Mouse (Mus musculus): ENCODE measurements around the gene Tnr. TPM values are rescaled to one million over a fixed set of nuclear protein-coding genes. Genes with fewer than 3 reads are reported as not detected.

Tnr gene
- polyA plus RNA-seq (2012; rRNA removed): not detected in 2 replicates

DNA sequence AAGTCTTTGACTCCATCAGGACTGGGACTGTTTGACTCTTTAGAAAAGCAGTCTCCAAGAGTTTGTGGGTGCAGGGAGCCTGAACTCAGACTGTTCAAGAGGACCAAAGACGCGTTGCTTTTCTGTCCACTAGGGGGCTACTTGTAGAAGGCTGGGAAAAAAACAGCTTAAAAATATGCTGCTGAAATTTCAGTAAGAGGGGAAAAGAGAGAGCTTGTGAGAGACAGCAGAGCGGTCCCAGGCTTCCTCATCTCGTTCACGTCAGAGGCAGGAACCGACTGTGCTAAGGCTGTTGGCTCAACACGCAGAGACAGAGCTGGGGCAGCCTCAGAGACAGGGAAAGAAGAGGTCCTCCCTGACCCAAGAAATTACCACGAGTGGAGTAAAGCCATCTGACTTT is at the start of gene Tnr:
TSS of gene Tnr (plus strand) at position 192 of the 400 bp plus-strand sequence.
- Histone ChIP-seq H3K27ac (ENCODE audit: insufficient read depth, low read length) (no peak within 1 kb of the TSS), H3K36me3 (ENCODE audit: control insufficient read depth, insufficient read depth, low read length) (no peaks in the 10 kb centered on the region), H3K4me1 (ENCODE audit: control insufficient read depth, insufficient read depth, insufficient read length) (no peaks in the 10 kb centered on the region; the same call in 1 of the 2 replicates), H3K4me3 (ENCODE audit: extremely low read depth, insufficient read depth, insufficient read length) (no peak within 1 kb of the TSS), H3K27me3 (ENCODE audit: control insufficient read depth, insufficient read depth, low read length) (no peaks in the 10 kb centered on the region)
- DNase-seq (ENCODE audit: low read depth in 1 of 2, low spot score in 2 of 2): no peak
- WGBS: 1% methylated on average over 8 of the region's 8 CpGs
- TF ChIP-seq CTCF (IDR thresholded peaks at IDR 0.05; ENCODE audit: extremely low read depth, insufficient read depth, insufficient read length, insufficient replicate concordance) (no peak), POLR2A (IDR thresholded peaks at IDR 0.05; ENCODE audit: low read depth, low read length) (no peak)

DNA sequence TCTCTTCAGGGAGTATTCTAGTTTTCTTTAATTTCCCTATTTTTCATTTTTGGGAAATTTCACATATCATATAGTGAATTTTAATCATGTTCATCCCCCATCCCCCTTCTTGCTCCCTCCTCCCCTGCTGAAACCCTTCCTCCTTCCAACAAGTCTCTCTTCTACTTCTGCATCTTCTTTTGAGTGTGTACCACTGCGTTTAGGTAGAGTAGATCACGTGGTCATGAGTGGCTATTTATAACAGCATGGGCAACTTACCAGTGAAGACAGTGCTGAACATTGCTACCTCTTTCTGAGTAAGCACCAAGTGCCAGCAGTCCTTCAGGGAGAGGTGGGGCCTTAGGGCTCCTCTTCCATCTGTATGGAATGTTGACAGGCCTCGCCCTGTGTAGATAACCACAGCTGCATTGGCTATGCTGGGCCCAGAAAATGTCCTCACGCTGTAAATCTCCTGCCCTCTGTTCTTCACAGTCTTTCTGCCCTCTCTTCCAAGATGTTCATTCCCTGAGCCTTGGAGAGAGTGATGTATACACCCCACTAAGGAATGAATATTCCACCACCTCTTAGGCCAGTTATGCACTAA is 33.6 kb upstream of the Tnr start:
- H3K27me3 ChIP-seq (ENCODE audit: control insufficient read depth, insufficient read depth, low read length): no peaks in the 10 kb centered on the region
- TF ChIP-seq POLR2A (IDR thresholded peaks at IDR 0.05; ENCODE audit: low read depth, low read length): no peak
- TF ChIP-seq CTCF (IDR thresholded peaks at IDR 0.05; ENCODE audit: extremely low read depth, insufficient read depth, insufficient read length, insufficient replicate concordance): no peak
- no peak overlapping the region for H3K4me3 ChIP-seq (ENCODE audit: extremely low read depth, insufficient read depth, insufficient read length)
- WGBS: 63% methylated on average over 4 of the region's 4 CpGs
- no peaks in the 10 kb centered on the region for H3K36me3 ChIP-seq (ENCODE audit: control insufficient read depth, insufficient read depth, low read length)
- no peak for DNase-seq (ENCODE audit: low read depth in 1 of 2, low spot score in 2 of 2)
- H3K27ac ChIP-seq (ENCODE audit: insufficient read depth, low read length): no peak overlapping the region
- H3K4me1 ChIP-seq (ENCODE audit: control insufficient read depth, insufficient read depth, insufficient read length): no peaks in the 10 kb centered on the region

DNA sequence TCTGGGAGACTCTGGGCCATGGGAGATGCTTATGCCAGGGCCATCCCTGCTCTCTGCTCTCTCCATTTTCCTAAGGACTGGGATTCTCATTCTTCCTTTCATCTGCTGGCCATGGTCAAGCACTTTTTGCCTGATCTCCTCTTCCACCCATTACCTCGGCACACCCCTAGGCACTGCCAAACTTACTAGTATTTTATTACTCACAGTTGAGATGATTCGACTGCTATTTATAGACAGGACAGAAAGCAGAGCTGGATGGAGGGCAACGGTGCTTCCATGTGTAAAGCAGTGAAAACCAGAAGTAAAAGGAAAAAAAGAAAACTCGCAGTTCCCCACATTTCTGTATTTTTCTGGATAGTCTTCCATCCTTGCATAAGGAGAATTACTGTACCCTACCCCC is 31.0 kb upstream of the Tnr start:
- no peak for TF ChIP-seq POLR2A (IDR thresholded peaks at IDR 0.05; ENCODE audit: low read depth, low read length)
- no peak for TF ChIP-seq CTCF (IDR thresholded peaks at IDR 0.05; ENCODE audit: extremely low read depth, insufficient read depth, insufficient read length, insufficient replicate concordance)
- Histone ChIP-seq H3K36me3 (ENCODE audit: control insufficient read depth, insufficient read depth, low read length) (no peaks in the 10 kb centered on the region), H3K4me1 (ENCODE audit: control insufficient read depth, insufficient read depth, insufficient read length) (no peaks in the 10 kb centered on the region), H3K27me3 (ENCODE audit: control insufficient read depth, insufficient read depth, low read length) (no peaks in the 10 kb centered on the region), H3K4me3 (ENCODE audit: extremely low read depth, insufficient read depth, insufficient read length) (no peak overlapping the region), H3K27ac (ENCODE audit: insufficient read depth, low read length) (no peak overlapping the region)
- 82% methylated on average over 4 of the region's 4 CpGs for WGBS
- no peak for DNase-seq (ENCODE audit: low read depth in 1 of 2, low spot score in 2 of 2)

DNA sequence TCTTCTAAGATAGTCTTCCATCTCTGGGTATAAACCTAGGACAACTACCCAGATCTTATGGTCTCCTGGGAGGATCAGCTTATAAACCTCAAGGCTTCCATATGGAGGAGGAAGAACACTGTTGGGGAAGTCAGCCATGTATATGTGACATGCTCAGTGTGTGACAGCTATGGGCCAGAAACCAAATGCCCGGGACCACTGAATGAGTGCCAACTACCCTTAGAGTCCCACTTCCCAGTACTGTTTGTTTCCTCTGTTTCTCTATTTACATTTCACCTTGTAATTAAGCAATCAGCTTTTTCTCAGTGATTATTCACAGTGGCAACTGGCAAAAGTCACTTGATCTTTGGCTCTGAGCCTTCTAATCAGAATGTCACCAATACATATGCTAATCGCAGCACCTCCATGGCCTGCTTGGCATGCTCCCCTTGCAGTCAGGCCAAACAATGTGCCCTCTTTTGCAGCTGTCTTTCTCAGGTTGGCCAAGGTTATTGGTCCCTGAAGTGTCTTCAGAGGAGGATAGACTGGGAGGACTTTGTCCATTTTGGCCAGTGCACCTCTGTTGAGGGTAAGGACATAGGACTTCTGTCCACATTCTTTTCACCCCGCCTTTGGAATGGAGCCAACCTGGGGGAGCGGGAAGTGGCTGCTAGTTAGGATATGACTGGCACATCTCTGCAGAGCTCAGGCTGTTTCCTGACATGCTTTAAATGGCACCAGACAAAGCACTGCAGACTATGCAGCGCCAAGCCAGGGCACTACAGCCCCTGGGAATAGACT is 29.7 kb upstream of the Tnr start:
- Histone ChIP-seq H3K27me3 (ENCODE audit: control insufficient read depth, insufficient read depth, low read length) (no peaks in the 10 kb centered on the region), H3K4me3 (ENCODE audit: extremely low read depth, insufficient read depth, insufficient read length) (no peak overlapping the region), H3K4me1 (ENCODE audit: control insufficient read depth, insufficient read depth, insufficient read length) (no peaks in the 10 kb centered on the region), H3K27ac (ENCODE audit: insufficient read depth, low read length) (no peak overlapping the region), H3K36me3 (ENCODE audit: control insufficient read depth, insufficient read depth, low read length) (no peaks in the 10 kb centered on the region)
- TF ChIP-seq POLR2A (IDR thresholded peaks at IDR 0.05; ENCODE audit: low read depth, low read length) (no peak), CTCF (IDR thresholded peaks at IDR 0.05; ENCODE audit: extremely low read depth, insufficient read depth, insufficient read length, insufficient replicate concordance) (no peak)
- DNase-seq (ENCODE audit: low read depth in 1 of 2, low spot score in 2 of 2): no peak
- 72% methylated on average over 5 of the region's 5 CpGs for WGBS

DNA sequence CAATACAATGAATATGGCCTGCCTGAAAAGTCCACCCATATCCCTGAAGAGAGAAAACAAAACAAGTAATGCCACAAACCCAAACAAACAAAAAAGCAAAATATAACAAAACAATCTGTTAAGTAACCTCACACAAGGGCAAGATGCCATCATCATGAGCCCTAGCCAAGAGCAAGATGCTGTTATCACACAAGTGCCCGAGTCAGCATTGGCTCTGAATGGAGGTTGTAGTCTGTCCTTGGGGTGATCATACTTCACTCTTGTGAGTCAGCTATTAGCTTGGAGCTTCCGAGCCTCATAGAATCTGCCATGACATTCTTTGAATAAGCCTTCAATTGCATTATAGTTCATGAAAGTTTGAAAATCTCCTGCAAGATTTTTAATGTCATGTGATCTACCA is 25.3 kb upstream of the Tnr start:
- no peaks in the 10 kb centered on the region for H3K36me3 ChIP-seq (ENCODE audit: control insufficient read depth, insufficient read depth, low read length)
- TF ChIP-seq CTCF (IDR thresholded peaks at IDR 0.05; ENCODE audit: extremely low read depth, insufficient read depth, insufficient read length, insufficient replicate concordance): no peak
- no peak for TF ChIP-seq POLR2A (IDR thresholded peaks at IDR 0.05; ENCODE audit: low read depth, low read length)
- no peak for DNase-seq (ENCODE audit: low read depth in 1 of 2, low spot score in 2 of 2)
- no peaks in the 10 kb centered on the region for H3K27me3 ChIP-seq (ENCODE audit: control insufficient read depth, insufficient read depth, low read length)
- no peak overlapping the region for H3K27ac ChIP-seq (ENCODE audit: insufficient read depth, low read length)
- WGBS: 93% methylated on average over 2 of the region's 2 CpGs
- H3K4me1 ChIP-seq (ENCODE audit: control insufficient read depth, insufficient read depth, insufficient read length): no peaks in the 10 kb centered on the region
- H3K4me3 ChIP-seq (ENCODE audit: extremely low read depth, insufficient read depth, insufficient read length): no peak overlapping the region

DNA sequence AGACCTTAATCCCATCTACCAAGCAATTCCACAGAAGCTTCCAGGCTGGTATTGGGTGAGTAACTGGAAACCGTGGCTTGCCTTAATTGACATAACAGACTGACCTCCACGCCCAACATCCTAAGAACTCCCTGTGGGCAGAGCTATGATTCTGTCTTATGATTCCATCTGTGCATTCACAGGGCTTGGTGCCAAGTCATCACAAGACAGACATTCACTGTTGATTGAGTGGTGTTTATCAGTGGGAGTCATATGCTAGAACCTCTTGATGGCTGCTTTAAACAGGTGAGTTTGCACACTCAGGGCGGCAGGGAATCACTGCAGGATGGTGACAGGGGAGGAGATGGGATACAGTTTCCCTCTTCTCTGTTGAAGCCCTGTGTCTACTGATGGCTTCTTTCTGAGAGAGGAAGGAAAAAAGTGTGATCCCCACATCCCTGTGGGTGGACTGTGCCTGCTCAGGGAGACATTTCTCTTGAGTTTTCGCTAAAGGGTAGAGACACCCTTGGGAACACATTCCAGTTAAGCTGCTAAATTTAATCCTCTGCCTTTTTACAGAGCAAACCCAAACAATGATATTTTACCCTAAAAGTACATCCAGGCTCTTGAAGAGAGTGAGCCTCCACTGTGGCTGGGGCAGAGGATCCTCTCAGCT is 23.6 kb upstream of the Tnr start:
- Histone ChIP-seq H3K27me3 (ENCODE audit: control insufficient read depth, insufficient read depth, low read length) (no peaks in the 10 kb centered on the region), H3K4me1 (ENCODE audit: control insufficient read depth, insufficient read depth, insufficient read length) (no peaks in the 10 kb centered on the region), H3K36me3 (ENCODE audit: control insufficient read depth, insufficient read depth, low read length) (no peaks in the 10 kb centered on the region), H3K4me3 (ENCODE audit: extremely low read depth, insufficient read depth, insufficient read length) (no peak overlapping the region), H3K27ac (ENCODE audit: insufficient read depth, low read length) (no peak overlapping the region)
- no peak for DNase-seq (ENCODE audit: low read depth in 1 of 2, low spot score in 2 of 2)
- TF ChIP-seq CTCF (IDR thresholded peaks at IDR 0.05; ENCODE audit: extremely low read depth, insufficient read depth, insufficient read length, insufficient replicate concordance): no peak
- 83% methylated on average over 4 of the region's 4 CpGs for WGBS
